Mouse (Mus musculus) midbrain, embryonic 13.5 days (tissue): Measurements from ENCODE around the gene Gatad2a. TPM values are rescaled to one million over a fixed set of nuclear protein-coding genes. Genes with fewer than 3 reads are reported as not detected.

Experiments used
- ATAC-seq: fragments of 200-750 bp; cut with Nextera tagmentation; 2 replicates; pipeline ENCODE4 v1.8.0; 2017; ENCODE audit warnings: mild to moderate bottlenecking, moderate TSS enrichment, moderate library complexity
- H3K27ac ChIP-seq: fragments of 300-500 bp; sonication (generic); 2 replicates; pipeline ENCODE4 v1.5.1; 2015; ENCODE audit warnings: inconsistent platforms, mild to moderate bottlenecking, moderate library complexity
- H3K27me3 ChIP-seq: fragments of 300-500 bp; sonication (generic); 2 replicates; pipeline ENCODE4 v1.6.1; 2015; ENCODE audit warnings: mild to moderate bottlenecking, inconsistent platforms
- H3K36me3 ChIP-seq: fragments of 300-500 bp; sonication (generic); 2 replicates; pipeline ENCODE4 v1.6.1; 2015; ENCODE audit warnings: mild to moderate bottlenecking, inconsistent platforms
- H3K4me1 ChIP-seq: fragments of 300-500 bp; sonication (generic); replicated peaks from 2 replicates; pipeline ENCODE4 v1.6.1; 2015; ENCODE audit warnings: inconsistent platforms
- H3K4me2 ChIP-seq: fragments of 300-500 bp; sonication (generic); replicated peaks from 2 replicates; pipeline ENCODE4 v1.6.1; 2015; ENCODE audit warnings: moderate library complexity, mild to moderate bottlenecking, inconsistent platforms
- H3K4me3 ChIP-seq: fragments of 300-500 bp; sonication (generic); replicated peaks from 2 replicates; pipeline ENCODE4 v1.5.1; 2015; ENCODE audit warnings: mild to moderate bottlenecking, inconsistent platforms
- H3K9ac ChIP-seq: fragments of 300-500 bp; sonication (generic); replicated peaks from 2 replicates; pipeline ENCODE4 v1.6.1; 2015; ENCODE audit warnings: mild to moderate bottlenecking, inconsistent platforms
- H3K9me3 ChIP-seq: fragments of 300-500 bp; sonication (generic); 2 replicates; pipeline ENCODE4 v1.6.1; 2016; ENCODE audit warnings: mild to moderate bottlenecking, inconsistent platforms
- WGBS: fragments of 180-500 bp; shearing (Covaris S2); methylation state at CpG from one replicate; pipeline ENCODE4 v1.1.7; 2015; 5-methylcytosine and 5-hydroxymethylcytosine counted together
- polyA plus RNA-seq: library from polyadenylated mRNA; unstranded; fragments of >200 nt; fragmentation: Nextera tagmentation; extraction: Ambion mirVana; gene quantifications from 2 replicates; pipeline ENCODE4 v1.2.1, GENCODE M21; 2015

The Gatad2a gene
- polyA plus RNA-seq, 1 experiment from 2014 or later = 27.7 TPM

- ATAC-seq = no peak
- 97% methylated on average over 2 of the region's 2 CpGs for WGBS
- H3K27me3 ChIP-seq = no peaks in the 10 kb centered on the region
- peaks cover 36% of the 10 kb centered on the region for H3K36me3 ChIP-seq
- H3K4me2 ChIP-seq = no peak overlapping the region
- peaks cover 21% of the 10 kb centered on the region for H3K4me1 ChIP-seq
- no peaks in the 10 kb centered on the region for H3K9me3 ChIP-seq
- no peak overlapping the region for H3K27ac ChIP-seq
- H3K9ac ChIP-seq = no peak overlapping the region
- H3K4me3 ChIP-seq = no peak overlapping the region
Measured at GRCm38 (mm10) chr8:69906260-69906659, 89.9 kb downstream of the Gatad2a start.

DNA sequence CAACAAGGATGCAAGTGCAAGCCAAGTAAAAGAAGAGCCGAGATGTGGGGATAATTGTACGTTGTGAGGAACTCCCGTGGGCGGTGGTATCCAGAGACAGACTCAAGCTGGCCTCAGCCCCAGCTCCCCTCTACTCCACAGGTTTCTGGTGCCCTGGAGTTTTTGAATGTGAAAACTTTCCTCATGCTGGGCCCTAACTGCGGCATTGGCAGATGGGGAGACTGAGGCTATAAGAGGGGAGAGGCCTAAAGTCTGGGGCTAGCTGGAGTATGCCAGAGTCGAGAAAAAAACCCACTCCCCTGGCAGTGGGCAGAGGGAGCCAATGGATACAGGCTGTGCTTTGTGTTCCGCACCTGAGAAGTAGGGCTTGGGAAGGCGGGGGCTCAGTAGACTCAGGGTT, 92.1 kb downstream of the Gatad2a start:
- H3K9ac ChIP-seq = no peak overlapping the region
- H3K9me3 ChIP-seq = no peaks in the 10 kb centered on the region
- H3K4me3 ChIP-seq = no peak overlapping the region
- H3K27ac ChIP-seq = no peak overlapping the region
- no peaks in the 10 kb centered on the region for H3K27me3 ChIP-seq
- ATAC-seq = no peak
- peaks cover 15% of the 10 kb centered on the region for H3K36me3 ChIP-seq
- peak overlapping the region; percentile 98; the same call in 1 of the 2 replicates for H3K4me2 ChIP-seq
- H3K4me1 ChIP-seq = peaks cover 39% of the 10 kb centered on the region
- 79% methylated on average over 8 of the region's 8 CpGs for WGBS

GRCm38 (mm10) chr8:69903063-69903542, 93.1 kb downstream of the Gatad2a start:
- Histone ChIP-seq H3K4me1 (peaks cover 47% of the 10 kb centered on the region), H3K36me3 (peaks cover 7% of the 10 kb centered on the region), H3K4me2 (peak overlapping the region; percentile 98), H3K27ac (peak overlapping the region; percentile 80), H3K9ac (peak overlapping the region; percentile 76), H3K4me3 (peak overlapping the region; percentile 76), H3K27me3 (no peaks in the 10 kb centered on the region), H3K9me3 (no peaks in the 10 kb centered on the region)
- WGBS = under 1% methylated on average over 43 of the region's 45 CpGs
- peak; percentile 91 for ATAC-seq

DNA sequence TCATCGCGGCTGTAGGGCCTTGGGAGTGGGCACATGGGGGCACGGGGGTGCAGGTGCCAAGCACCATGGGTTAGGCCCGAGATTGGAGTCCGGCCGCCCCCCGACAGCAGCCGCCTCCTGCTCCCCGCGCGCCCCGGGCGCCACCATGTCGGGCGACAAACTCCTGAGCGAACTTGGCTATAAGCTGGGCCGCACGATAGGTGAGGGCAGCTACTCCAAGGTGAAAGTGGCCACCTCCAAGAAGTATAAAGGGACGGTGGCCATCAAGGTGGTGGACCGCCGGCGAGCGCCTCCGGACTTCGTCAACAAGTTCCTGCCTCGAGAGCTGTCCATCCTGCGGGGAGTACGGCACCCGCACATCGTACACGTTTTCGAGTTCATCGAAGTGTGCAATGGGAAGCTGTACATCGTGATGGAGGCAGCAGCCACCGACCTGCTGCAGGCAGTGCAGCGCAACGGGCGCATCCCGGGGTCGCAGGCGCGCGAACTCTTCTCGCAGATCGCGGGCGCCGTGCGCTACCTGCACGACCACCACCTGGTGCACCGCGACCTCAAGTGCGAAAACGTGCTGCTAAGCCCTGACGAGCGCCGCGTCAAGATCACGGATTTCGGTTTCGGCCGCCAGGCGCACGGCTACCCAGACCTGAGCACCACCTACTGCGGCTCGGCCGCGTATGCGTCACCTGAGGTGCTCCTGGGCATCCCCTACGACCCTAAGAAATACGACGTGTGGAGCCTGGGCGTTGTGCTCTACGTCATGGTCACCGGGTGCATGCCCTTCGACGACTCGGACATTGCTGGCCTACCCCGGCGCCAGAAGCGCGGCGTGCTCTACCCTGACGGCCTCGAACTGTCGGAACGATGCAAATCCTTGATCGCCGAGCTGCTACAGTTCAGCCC, 93.8 kb downstream of the Gatad2a start, which contains the start of the genes Tssk6, Ndufa13 and Yjefn3:
Gene Tssk6 (plus strand): TSS at position 22 of the 900 bp plus-strand sequence.
Gene Ndufa13 (minus strand): TSS at position 396 of the 900 bp plus-strand sequence.
Gene Yjefn3 (minus strand): TSS at position 550 of the 900 bp plus-strand sequence.
- Histone ChIP-seq H3K36me3 (peaks cover 3% of the 10 kb centered on the region; the same call in 1 of the 2 replicates), H3K9ac (peak within 1 kb of the TSS; percentile 81), H3K4me3 (peak within 1 kb of the TSS; percentile 76), H3K9me3 (no peaks in the 10 kb centered on the region), H3K27ac (peak within 1 kb of the TSS; percentile 88), H3K4me1 (peaks cover 53% of the 10 kb centered on the region), H3K4me2 (peak within 1 kb of the TSS; percentile 98), H3K27me3 (no peaks in the 10 kb centered on the region)
- WGBS = 6% methylated on average over 89 of the region's 89 CpGs
- ATAC-seq = peak; percentile 15

- H3K9ac ChIP-seq = peak overlapping the region; percentile 81
- H3K9me3 ChIP-seq = no peaks in the 10 kb centered on the region
- peak; percentile 70 for ATAC-seq
- 3% methylated on average over 41 of the region's 41 CpGs for WGBS
- H3K27ac ChIP-seq = peak overlapping the region; percentile 88
- peaks cover 60% of the 10 kb centered on the region for H3K4me1 ChIP-seq
- H3K27me3 ChIP-seq = no peaks in the 10 kb centered on the region
- peak overlapping the region; percentile 98 for H3K4me2 ChIP-seq
- peak overlapping the region; percentile 76 for H3K4me3 ChIP-seq
- 0 out of 2 replicates have a peak, but pooled peaks cover 2% of the 10 kb centered on the region for H3K36me3 ChIP-seq
Measured at GRCm38 (mm10) chr8:69901484-69902162, 94.6 kb downstream of the Gatad2a start.

GRCm38 (mm10) chr8:69900895-69901451, 95.2 kb downstream of the Gatad2a start:
- peaks cover 62% of the 10 kb centered on the region for H3K4me1 ChIP-seq
- H3K9me3 ChIP-seq = no peaks in the 10 kb centered on the region
- peak overlapping the region; percentile 81 for H3K9ac ChIP-seq
- peak overlapping the region; percentile 76 for H3K4me3 ChIP-seq
- no peaks in the 10 kb centered on the region for H3K27me3 ChIP-seq
- peak overlapping the region; percentile 88 for H3K27ac ChIP-seq
- H3K36me3 ChIP-seq = 0 out of 2 replicates have a peak, but pooled peaks cover 4% of the 10 kb centered on the region
- WGBS = 24% methylated on average over 12 of the region's 12 CpGs
- ATAC-seq = 0 out of 2 replicates have a peak, but pooled peaks have one; percentile 0
- peak overlapping the region; percentile 98 for H3K4me2 ChIP-seq

- ATAC-seq = no peak
- H3K27ac ChIP-seq = no peak overlapping the region
- peaks cover 73% of the 10 kb centered on the region for H3K4me1 ChIP-seq
- no peaks in the 10 kb centered on the region for H3K9me3 ChIP-seq
- H3K4me2 ChIP-seq = peak overlapping the region; percentile 98
- 0 out of 2 replicates have a peak overlapping the region, but pooled peaks have one; percentile 76 for H3K4me3 ChIP-seq
- H3K36me3 ChIP-seq = 0 out of 2 replicates have a peak, but pooled peaks cover 4% of the 10 kb centered on the region
- WGBS = 96% methylated on average over 2 of the region's 2 CpGs
- 0 out of 2 replicates have a peak overlapping the region, but pooled peaks have one; percentile 15 for H3K9ac ChIP-seq
- no peaks in the 10 kb centered on the region for H3K27me3 ChIP-seq
Measured at GRCm38 (mm10) chr8:69899876-69900275, 96.3 kb downstream of the Gatad2a start.

DNA sequence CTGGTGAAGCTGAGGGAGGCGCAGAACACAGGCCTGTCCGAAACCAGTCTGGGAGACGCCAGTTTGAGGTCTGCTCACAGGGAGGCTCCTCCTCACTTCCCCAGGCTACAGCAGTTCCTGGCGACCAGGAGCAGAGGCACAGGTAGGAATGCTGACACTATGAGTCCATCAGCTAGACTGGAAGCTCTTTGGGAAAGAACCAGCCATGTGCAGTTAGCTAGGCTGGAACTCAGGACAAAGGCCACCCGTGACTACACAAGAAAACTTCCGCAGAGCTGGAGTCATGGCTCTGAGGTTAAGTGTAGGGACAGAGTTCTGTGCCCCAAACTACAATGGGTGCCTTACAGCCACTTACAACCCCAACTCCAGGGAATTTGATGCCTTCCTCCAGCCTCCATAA, 98.3 kb downstream of the Gatad2a start:
- no peak for ATAC-seq
- Histone ChIP-seq H3K4me1 (peaks cover 80% of the 10 kb centered on the region), H3K9me3 (no peaks in the 10 kb centered on the region), H3K27me3 (no peaks in the 10 kb centered on the region), H3K27ac (no peak overlapping the region), H3K4me2 (no peak overlapping the region), H3K36me3 (peaks cover 17% of the 10 kb centered on the region), H3K4me3 (no peak overlapping the region), H3K9ac (no peak overlapping the region)
- 85% methylated on average over 6 of the region's 6 CpGs for WGBS

DNA sequence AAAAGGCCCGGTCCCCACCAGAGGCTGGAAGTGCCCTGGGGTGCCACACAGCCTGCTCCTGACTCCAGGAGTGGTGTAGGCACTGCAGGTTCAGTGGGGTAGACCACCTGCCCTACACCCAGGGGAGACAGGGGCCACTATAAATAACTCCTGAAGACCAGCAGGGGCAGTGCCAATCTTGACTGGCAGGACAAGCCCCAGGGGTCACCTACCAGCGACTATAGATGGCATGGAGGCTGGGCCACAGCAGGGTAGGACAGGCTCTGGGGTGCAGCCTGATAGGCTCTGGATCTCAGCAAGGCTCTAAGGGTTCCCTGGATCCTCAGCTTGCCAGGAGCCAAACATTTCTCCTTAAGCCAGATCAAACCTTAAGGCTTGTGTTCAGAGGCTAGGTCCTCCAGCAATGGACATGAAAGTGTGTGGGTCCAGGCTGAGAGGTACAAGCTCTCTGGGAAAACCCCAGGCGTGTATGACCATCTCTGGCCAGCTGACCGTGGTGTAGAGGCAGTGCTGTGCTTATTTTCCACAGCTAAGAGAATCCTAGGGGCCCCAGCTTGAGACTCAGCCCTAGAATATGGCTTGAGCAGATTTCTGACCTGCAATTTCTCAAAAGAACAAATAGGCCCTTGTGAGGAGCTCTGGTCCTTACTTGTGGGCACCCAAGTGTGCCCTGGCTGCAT, 100.3 kb downstream of the Gatad2a start:
- WGBS = 79% methylated on average over 4 of the region's 4 CpGs
- no peaks in the 10 kb centered on the region for H3K9me3 ChIP-seq
- ATAC-seq = no peak
- no peak overlapping the region for H3K9ac ChIP-seq
- peaks cover 22% of the 10 kb centered on the region for H3K36me3 ChIP-seq
- no peak overlapping the region for H3K4me3 ChIP-seq
- no peak overlapping the region for H3K27ac ChIP-seq
- H3K4me1 ChIP-seq = peaks cover 85% of the 10 kb centered on the region
- no peaks in the 10 kb centered on the region for H3K27me3 ChIP-seq
- H3K4me2 ChIP-seq = no peak overlapping the region

GRCm38 (mm10) chr8:69894836-69895332, 101.3 kb downstream of the Gatad2a start:
- Histone ChIP-seq H3K27ac (no peak overlapping the region), H3K9me3 (no peaks in the 10 kb centered on the region), H3K4me3 (no peak overlapping the region), H3K4me1 (peaks cover 80% of the 10 kb centered on the region), H3K27me3 (peaks cover 10% of the 10 kb centered on the region), H3K9ac (no peak overlapping the region), H3K4me2 (no peak overlapping the region), H3K36me3 (peaks cover 22% of the 10 kb centered on the region)
- WGBS = 52% methylated on average over 6 of the region's 6 CpGs
- ATAC-seq = no peak

GRCm38 (mm10) chr8:69893863-69894262, 102.3 kb downstream of the Gatad2a start:
- WGBS = 22% methylated on average over 17 of the region's 17 CpGs
- peaks cover 22% of the 10 kb centered on the region for H3K36me3 ChIP-seq
- H3K4me2 ChIP-seq = no peak overlapping the region
- H3K27me3 ChIP-seq = peaks cover 20% of the 10 kb centered on the region
- no peaks in the 10 kb centered on the region for H3K9me3 ChIP-seq
- 0 out of 2 replicates have a peak, but pooled peaks have one; percentile 5 for ATAC-seq
- no peak overlapping the region for H3K4me3 ChIP-seq
- no peak overlapping the region for H3K27ac ChIP-seq
- H3K9ac ChIP-seq = no peak overlapping the region
- H3K4me1 ChIP-seq = peaks cover 77% of the 10 kb centered on the region
